Mouse (Mus musculus): ENCODE results near the gene Pip4k2b. TPM values are rescaled to one million over a fixed set of nuclear protein-coding genes. Genes with fewer than 3 reads are reported as not detected.

Gene Pip4k2b
- polyA plus RNA-seq, 1 experiment from 2014 or later = 0.86 TPM

DNA sequence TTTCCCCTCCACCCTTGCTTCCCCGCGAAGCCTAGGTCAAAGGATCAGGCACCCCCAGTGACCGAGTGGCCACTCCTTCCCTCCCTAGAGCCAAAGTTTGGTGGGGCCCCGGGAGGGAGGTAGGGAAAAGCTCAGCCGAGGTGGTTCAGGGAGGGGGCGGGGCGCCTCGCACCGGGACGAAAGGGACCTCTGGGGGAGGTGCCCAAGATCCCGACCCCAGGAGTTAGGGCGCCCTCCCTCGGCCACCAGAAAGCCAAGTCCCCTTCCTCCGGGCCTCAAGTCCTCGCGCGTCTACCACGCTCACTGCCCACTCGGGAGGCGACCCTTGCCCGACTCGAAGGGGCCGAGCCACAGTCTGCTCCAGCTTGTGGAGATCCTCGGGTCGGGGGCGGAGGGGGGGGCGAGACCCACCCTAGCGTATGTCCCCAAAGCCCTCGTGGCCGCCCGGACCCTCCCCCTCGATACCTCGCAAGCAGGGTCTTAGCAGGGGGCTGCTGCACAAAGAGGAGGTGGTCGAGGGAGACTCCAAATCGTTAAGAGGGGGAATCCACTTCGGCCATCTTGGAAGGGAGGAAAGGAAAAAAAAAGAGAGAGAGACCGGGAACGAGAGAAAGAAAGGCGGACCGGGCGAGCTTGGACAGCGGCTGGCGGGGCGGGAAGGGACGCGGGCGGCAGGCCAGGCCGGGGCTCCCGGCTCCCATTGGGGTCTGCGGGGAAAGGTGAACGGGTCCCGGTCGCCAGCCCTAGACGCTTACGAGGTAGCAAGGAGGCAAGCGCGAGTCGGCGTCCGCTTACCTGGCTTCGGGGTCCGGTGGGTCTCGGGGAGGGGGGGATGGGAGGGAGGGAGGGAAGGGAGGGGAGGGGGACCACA is 45.5 kb downstream of the Pip4k2b start:
- H3K4me1 ChIP-seq (ENCODE audit: control insufficient read depth, insufficient read depth, low read length) = peaks cover 56% of the 10 kb centered on the region
- H3K4me3 ChIP-seq (ENCODE audit: low read length) = peak overlapping the region; percentile 84
- under 1% methylated on average over 60 of the region's 63 CpGs for WGBS
- H3K4me2 ChIP-seq (ENCODE audit: low read depth, low read length) = peak overlapping the region; percentile 84
- H3K36me3 ChIP-seq (ENCODE audit: control insufficient read depth, insufficient read depth, low read length) = no peaks in the 10 kb centered on the region
- H3K9ac ChIP-seq (ENCODE audit: low read depth, low read length) = peak overlapping the region; percentile 89
- ATAC-seq = peak; percentile 4
- no peaks in the 10 kb centered on the region for H3K9me3 ChIP-seq (ENCODE audit: control insufficient read depth, low read length)
- peak overlapping the region; percentile 100 for H3K27ac ChIP-seq (ENCODE audit: low read length)
- no peaks in the 10 kb centered on the region for H3K27me3 ChIP-seq (replicated peaks; ENCODE audit: control insufficient read depth, insufficient read depth, low read length)

GRCm38 (mm10) chr11:97697891-97698529 is 46.5 kb downstream of the Pip4k2b start:
- peak overlapping the region; percentile 84 for H3K4me2 ChIP-seq (ENCODE audit: low read depth, low read length)
- peak overlapping the region; percentile 84 for H3K4me3 ChIP-seq (ENCODE audit: low read length)
- H3K27ac ChIP-seq (ENCODE audit: low read length) = peak overlapping the region; percentile 100
- no peaks in the 10 kb centered on the region for H3K27me3 ChIP-seq (replicated peaks; ENCODE audit: control insufficient read depth, insufficient read depth, low read length)
- peaks cover 62% of the 10 kb centered on the region for H3K4me1 ChIP-seq (ENCODE audit: control insufficient read depth, insufficient read depth, low read length)
- peak overlapping the region; percentile 89 for H3K9ac ChIP-seq (ENCODE audit: low read depth, low read length)
- H3K36me3 ChIP-seq (ENCODE audit: control insufficient read depth, insufficient read depth, low read length) = no peaks in the 10 kb centered on the region
- 2% methylated on average over 14 of the region's 14 CpGs for WGBS
- ATAC-seq = no peak
- H3K9me3 ChIP-seq (ENCODE audit: control insufficient read depth, low read length) = no peaks in the 10 kb centered on the region

- Histone ChIP-seq H3K4me1 (ENCODE audit: control insufficient read depth, insufficient read depth, low read length) (peaks cover 62% of the 10 kb centered on the region), H3K4me3 (ENCODE audit: low read length) (peak overlapping the region; percentile 84), H3K9me3 (ENCODE audit: control insufficient read depth, low read length) (no peaks in the 10 kb centered on the region), H3K4me2 (ENCODE audit: low read depth, low read length) (peak overlapping the region; percentile 84), H3K36me3 (ENCODE audit: control insufficient read depth, insufficient read depth, low read length) (peaks cover 2% of the 10 kb centered on the region; the same call in 1 of the 2 replicates), H3K27ac (ENCODE audit: low read length) (peak overlapping the region; percentile 100), H3K9ac (ENCODE audit: low read depth, low read length) (peak overlapping the region; percentile 89), H3K27me3 (replicated peaks; ENCODE audit: control insufficient read depth, insufficient read depth, low read length) (no peaks in the 10 kb centered on the region)
- ATAC-seq = no peak
- WGBS = 41% methylated on average over 11 of the region's 11 CpGs
These were observed 47.2 kb downstream of the Pip4k2b start for GRCm38 (mm10) chr11:97697199-97697890.

- ATAC-seq = no peak
- H3K4me3 ChIP-seq (ENCODE audit: low read length) = no peak overlapping the region
- no peak overlapping the region for H3K4me2 ChIP-seq (ENCODE audit: low read depth, low read length)
- no peak overlapping the region for H3K9ac ChIP-seq (ENCODE audit: low read depth, low read length)
- 71% methylated on average over 8 of the region's 8 CpGs for WGBS
- H3K9me3 ChIP-seq (ENCODE audit: control insufficient read depth, low read length) = no peaks in the 10 kb centered on the region
- no peaks in the 10 kb centered on the region for H3K27me3 ChIP-seq (replicated peaks; ENCODE audit: control insufficient read depth, insufficient read depth, low read length)
- H3K36me3 ChIP-seq (ENCODE audit: control insufficient read depth, insufficient read depth, low read length) = peaks cover 3% of the 10 kb centered on the region
- H3K4me1 ChIP-seq (ENCODE audit: control insufficient read depth, insufficient read depth, low read length) = peaks cover 57% of the 10 kb centered on the region
- H3K27ac ChIP-seq (ENCODE audit: low read length) = no peak overlapping the region
These were observed 47.8 kb downstream of the Pip4k2b start for GRCm38 (mm10) chr11:97696669-97697068.

DNA sequence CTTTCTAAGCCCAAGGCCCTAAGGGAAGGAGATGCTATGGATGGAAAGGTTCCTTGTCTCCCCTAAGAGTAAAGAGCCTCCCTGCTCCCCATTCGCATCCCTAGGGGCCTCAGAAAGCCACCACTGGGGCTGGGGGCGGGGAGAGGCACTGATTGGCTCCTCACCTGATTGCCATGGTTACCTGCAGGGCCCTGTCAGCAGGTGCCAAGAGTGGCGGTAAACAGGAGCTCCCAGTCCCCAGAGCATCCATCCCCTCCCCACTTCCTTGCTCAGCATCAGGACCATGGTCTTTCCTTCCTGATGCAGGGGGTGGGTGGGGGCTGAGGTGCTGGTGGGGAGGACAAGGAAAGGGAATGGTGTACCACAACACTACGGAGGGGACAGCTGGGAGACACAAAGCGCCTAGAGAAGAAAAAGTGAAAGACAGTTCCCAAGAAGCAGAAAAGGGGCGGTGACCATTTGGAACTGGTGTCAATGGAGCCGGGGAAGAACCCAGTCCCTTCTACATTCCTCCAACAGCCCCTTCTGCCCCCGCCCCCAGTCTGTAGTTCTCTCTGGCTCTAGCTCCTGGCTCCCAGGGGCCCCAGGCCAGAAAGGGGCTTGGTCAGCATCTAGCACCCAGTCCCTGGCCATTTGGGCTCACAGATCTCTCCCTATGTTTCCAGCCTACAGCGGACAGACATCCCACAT is 48.6 kb downstream of the Pip4k2b start:
- Histone ChIP-seq H3K4me3 (ENCODE audit: low read length) (peak overlapping the region; percentile 15; the same call in 1 of the 2 replicates), H3K27me3 (replicated peaks; ENCODE audit: control insufficient read depth, insufficient read depth, low read length) (no peaks in the 10 kb centered on the region), H3K4me2 (ENCODE audit: low read depth, low read length) (peak overlapping the region; percentile 37), H3K36me3 (ENCODE audit: control insufficient read depth, insufficient read depth, low read length) (peaks cover 10% of the 10 kb centered on the region), H3K27ac (ENCODE audit: low read length) (peak overlapping the region; percentile 88), H3K4me1 (ENCODE audit: control insufficient read depth, insufficient read depth, low read length) (peaks cover 49% of the 10 kb centered on the region), H3K9me3 (ENCODE audit: control insufficient read depth, low read length) (no peaks in the 10 kb centered on the region), H3K9ac (ENCODE audit: low read depth, low read length) (peak overlapping the region; percentile 30)
- ATAC-seq = no peak
- WGBS = 43% methylated on average over 9 of the region's 9 CpGs

DNA sequence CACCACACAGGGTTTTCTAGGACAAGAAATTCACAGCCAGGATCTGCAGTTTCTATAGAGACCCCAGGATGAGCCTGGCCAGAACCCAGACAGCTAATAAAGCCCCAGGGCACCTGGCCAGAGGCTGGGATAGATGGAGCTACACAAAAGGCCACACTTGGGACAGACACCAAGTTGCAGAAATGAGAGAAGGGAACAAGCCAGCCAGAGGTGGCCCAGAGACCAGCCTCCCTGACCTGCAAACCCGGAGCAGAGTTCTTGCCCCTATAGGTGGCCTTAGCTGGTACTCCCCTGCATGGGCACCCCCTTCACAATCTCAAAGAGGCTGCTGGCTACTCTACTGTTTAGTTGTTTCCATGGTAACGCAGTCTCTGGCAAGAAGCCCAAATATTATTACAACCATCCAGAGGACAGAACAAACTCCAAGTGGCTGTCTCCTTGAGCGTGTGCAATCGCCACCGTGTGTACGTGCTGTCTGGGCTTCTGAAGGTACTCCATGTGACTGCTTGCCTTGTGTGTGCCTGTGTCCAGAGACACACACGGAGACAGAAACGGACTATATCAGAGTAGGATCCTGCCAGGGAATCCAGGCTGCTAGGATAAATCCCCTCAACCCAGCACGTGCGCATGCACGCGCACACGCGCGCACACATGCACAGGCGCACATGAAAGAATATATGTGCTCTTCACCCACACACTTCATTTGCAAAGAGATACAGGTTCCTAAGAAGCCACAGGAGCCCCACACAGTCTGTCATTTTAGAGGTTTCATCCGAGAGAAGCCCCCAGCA is 49.4 kb downstream of the Pip4k2b start:
- 44% methylated on average over 17 of the region's 17 CpGs for WGBS

DNA sequence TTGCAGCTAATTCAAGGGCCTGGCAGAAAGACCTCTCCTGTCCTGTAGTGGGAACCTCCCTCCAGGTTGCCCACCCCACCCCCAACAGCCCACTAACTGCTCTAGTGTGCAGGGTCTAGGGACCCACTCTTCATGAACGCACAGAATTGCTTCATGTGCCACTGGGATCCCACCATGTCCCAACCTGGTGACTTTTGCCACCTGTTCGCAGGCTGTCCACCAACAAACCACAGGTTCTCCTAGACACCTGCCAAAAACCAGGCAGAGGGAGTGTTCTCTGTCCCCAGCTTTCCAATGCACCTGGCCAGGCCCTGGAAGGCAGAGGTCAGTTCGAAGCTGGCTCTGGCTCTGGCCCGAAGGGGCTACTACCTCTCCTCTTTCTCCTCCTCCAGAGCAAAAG is 50.1 kb downstream of the Pip4k2b start:
- Histone ChIP-seq H3K4me3 (ENCODE audit: low read length) (no peak overlapping the region), H3K9ac (ENCODE audit: low read depth, low read length) (peak overlapping the region; percentile 30; the same call in 1 of the 2 replicates), H3K9me3 (ENCODE audit: control insufficient read depth, low read length) (no peaks in the 10 kb centered on the region), H3K4me2 (ENCODE audit: low read depth, low read length) (no peak overlapping the region), H3K27me3 (replicated peaks; ENCODE audit: control insufficient read depth, insufficient read depth, low read length) (no peaks in the 10 kb centered on the region), H3K27ac (ENCODE audit: low read length) (peak overlapping the region; percentile 88; the same call in 1 of the 2 replicates), H3K36me3 (ENCODE audit: control insufficient read depth, insufficient read depth, low read length) (peaks cover 17% of the 10 kb centered on the region), H3K4me1 (ENCODE audit: control insufficient read depth, insufficient read depth, low read length) (peaks cover 49% of the 10 kb centered on the region)
- no peak for ATAC-seq
- 70% methylated on average over 4 of the region's 4 CpGs for WGBS

More for the DNA sequence above, 49.4 kb downstream of the Pip4k2b start:
- H3K27me3 ChIP-seq (replicated peaks; ENCODE audit: control insufficient read depth, insufficient read depth, low read length) = no peaks in the 10 kb centered on the region
- peaks cover 17% of the 10 kb centered on the region for H3K36me3 ChIP-seq (ENCODE audit: control insufficient read depth, insufficient read depth, low read length)
- peaks cover 49% of the 10 kb centered on the region for H3K4me1 ChIP-seq (ENCODE audit: control insufficient read depth, insufficient read depth, low read length)
- peak overlapping the region; percentile 37 for H3K4me2 ChIP-seq (ENCODE audit: low read depth, low read length)
- peak overlapping the region; percentile 30 for H3K9ac ChIP-seq (ENCODE audit: low read depth, low read length)
- H3K27ac ChIP-seq (ENCODE audit: low read length) = peak overlapping the region; percentile 88
- peak overlapping the region; percentile 15 for H3K4me3 ChIP-seq (ENCODE audit: low read length)
- no peaks in the 10 kb centered on the region for H3K9me3 ChIP-seq (ENCODE audit: control insufficient read depth, low read length)
- ATAC-seq = peak; percentile 67

DNA sequence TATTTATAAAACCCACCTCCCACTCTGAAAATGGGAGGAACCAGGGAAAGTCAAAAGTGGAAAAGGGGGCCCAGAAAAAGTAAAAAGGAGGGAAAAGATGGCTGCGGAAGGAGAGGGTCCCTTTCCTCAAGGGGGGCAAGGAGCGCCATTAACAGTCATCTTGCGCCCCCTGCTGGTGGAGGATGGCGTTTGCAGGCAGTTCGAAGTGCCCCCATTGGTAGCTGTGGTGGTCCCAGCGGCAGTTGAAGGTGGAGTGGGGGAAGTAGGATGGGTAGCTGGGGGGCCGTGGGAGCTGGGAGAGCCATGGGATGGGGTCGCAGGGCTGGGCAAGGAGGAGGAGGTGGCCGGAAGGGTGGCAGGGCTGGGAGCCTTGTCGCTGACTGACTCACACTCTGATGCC is 54.6 kb downstream of the Pip4k2b start:
- 33% methylated on average over 10 of the region's 10 CpGs for WGBS
- Histone ChIP-seq H3K36me3 (ENCODE audit: control insufficient read depth, insufficient read depth, low read length) (peaks cover 17% of the 10 kb centered on the region), H3K27me3 (replicated peaks; ENCODE audit: control insufficient read depth, insufficient read depth, low read length) (no peaks in the 10 kb centered on the region), H3K9ac (ENCODE audit: low read depth, low read length) (no peak overlapping the region), H3K9me3 (ENCODE audit: control insufficient read depth, low read length) (no peaks in the 10 kb centered on the region), H3K27ac (ENCODE audit: low read length) (no peak overlapping the region), H3K4me1 (ENCODE audit: control insufficient read depth, insufficient read depth, low read length) (peaks cover 31% of the 10 kb centered on the region), H3K4me2 (ENCODE audit: low read depth, low read length) (no peak overlapping the region), H3K4me3 (ENCODE audit: low read length) (no peak overlapping the region)
- ATAC-seq = no peak
